Mouse (Mus musculus) lung, postnatal 0 days (tissue): ENCODE data around the gene St6galnac3. TPM values are rescaled to one million over a fixed set of nuclear protein-coding genes. Genes with fewer than 3 reads are reported as not detected.

Experiments used
- ATAC-seq: fragments of 200-750 bp; cut with Nextera tagmentation; 2 replicates; pipeline ENCODE4 v1.8.0; 2017; ENCODE audit warnings: moderate library complexity
- DNase-seq: peaks from one replicate; pipeline ENCODE4 v3.0.0-alpha.2; 2016; ENCODE audit warnings: low spot score
- H3K27ac ChIP-seq: fragments of 300-500 bp; sonication (generic); 2 replicates; pipeline ENCODE4 v1.5.1; 2014; ENCODE audit warnings: antibody characterized with exemption, mild to moderate bottlenecking, low read length, mixed read lengths
- H3K27me3 ChIP-seq: fragments of 300-500 bp; sonication (generic); replicated peaks from 2 replicates; pipeline ENCODE4 v1.6.1; 2014; ENCODE audit warnings: low read length, mixed read lengths; ENCODE audit not compliant: insufficient read depth
- H3K36me3 ChIP-seq: fragments of 300-500 bp; sonication (generic); 2 replicates; pipeline ENCODE4 v1.6.1; 2014; ENCODE audit warnings: low read length, mixed read lengths; ENCODE audit not compliant: insufficient read depth
- H3K4me1 ChIP-seq: fragments of 300-500 bp; sonication (generic); 2 replicates; pipeline ENCODE4 v1.6.1; 2014; ENCODE audit warnings: antibody characterized with exemption, low read depth, low read length, mixed read lengths; ENCODE audit not compliant: insufficient read depth
- H3K4me2 ChIP-seq: fragments of 300-500 bp; sonication (generic); replicated peaks from 2 replicates; pipeline ENCODE4 v1.6.1; 2014; ENCODE audit warnings: low read depth, mild to moderate bottlenecking, low read length, moderate library complexity, mixed read lengths
- H3K4me3 ChIP-seq: fragments of 300-500 bp; sonication (generic); 2 replicates; pipeline ENCODE4 v1.5.1; 2014; ENCODE audit warnings: low read depth, low read length
- H3K9ac ChIP-seq: fragments of 300-500 bp; sonication (generic); replicated peaks from 2 replicates; pipeline ENCODE4 v1.6.1; 2014; ENCODE audit warnings: low read depth, mild to moderate bottlenecking
- H3K9me3 ChIP-seq: fragments of 300-500 bp; sonication (generic); 2 replicates; pipeline ENCODE4 v1.6.1; 2016; ENCODE audit warnings: low read length, mixed read lengths
- CTCF ChIP-seq: IDR thresholded peaks from 2 replicates; pipeline ENCODE4 v1.5.1; 2016; ENCODE audit warnings: antibody characterized with exemption, mild to moderate bottlenecking
- EP300 ChIP-seq: IDR thresholded peaks from 2 replicates; pipeline ENCODE4 v1.6.1; 2016; ENCODE audit warnings: antibody characterized with exemption, mild to moderate bottlenecking, control low read depth
- WGBS: fragments of 180-500 bp; shearing (Covaris S2); extraction: QIAGEN DNeasy Blood & Tissue Kit; methylation state at CpG from one replicate; pipeline ENCODE4 v1.1.7; 2014; 5-methylcytosine and 5-hydroxymethylcytosine counted together
- polyA plus RNA-seq: library from polyadenylated mRNA; unstranded; fragments of >200 nt; fragmentation: Nextera tagmentation; extraction: Ambion mirVana; gene quantifications from 2 replicates; pipeline ENCODE4 v1.2.1, GENCODE M21; 2015

Gene St6galnac3
- polyA plus RNA-seq, 1 experiment from 2014 or later = 12.9 TPM

DNA sequence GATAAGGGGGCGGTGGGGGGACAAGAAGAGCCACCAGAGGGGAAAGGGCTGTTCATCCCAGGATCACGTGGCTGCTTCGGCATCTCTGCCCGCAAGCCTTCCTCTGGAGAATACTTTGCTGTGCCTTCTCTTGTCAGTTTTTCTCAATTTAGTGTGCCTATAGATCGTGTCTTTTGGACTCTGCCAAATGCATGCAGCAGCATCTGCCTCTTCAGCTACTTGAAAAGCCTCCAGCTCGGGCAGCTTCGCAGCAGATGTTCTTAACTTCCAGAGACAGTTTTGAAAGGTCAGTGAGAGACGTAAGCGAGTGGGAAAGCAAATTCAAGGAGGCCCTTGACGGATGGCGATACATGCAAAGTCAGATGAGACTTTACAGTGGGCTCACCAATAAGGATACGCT is 385.9 kb downstream of the St6galnac3 start:
- WGBS = 73% methylated on average over 12 of the region's 12 CpGs
- H3K27me3 ChIP-seq = no peaks in the 10 kb centered on the region
- DNase-seq (no peak), ATAC-seq (no peak)
- H3K27ac ChIP-seq = no peak overlapping the region
- no peaks in the 10 kb centered on the region for H3K9me3 ChIP-seq
- H3K4me1 ChIP-seq = no peaks in the 10 kb centered on the region
- H3K36me3 ChIP-seq = no peaks in the 10 kb centered on the region
- H3K4me2 ChIP-seq = no peak overlapping the region
- TF ChIP-seq EP300 (no peak), CTCF (no peak)
- no peak overlapping the region for H3K9ac ChIP-seq
- H3K4me3 ChIP-seq = no peak overlapping the region

- Histone ChIP-seq H3K4me3 (no peak overlapping the region), H3K9ac (no peak overlapping the region), H3K4me2 (no peak overlapping the region), H3K27me3 (no peaks in the 10 kb centered on the region), H3K36me3 (no peaks in the 10 kb centered on the region), H3K4me1 (no peaks in the 10 kb centered on the region), H3K9me3 (no peaks in the 10 kb centered on the region), H3K27ac (no peak overlapping the region)
- WGBS = 56% methylated on average over 3 of the region's 3 CpGs
- no peak for TF ChIP-seq EP300
- no peak for TF ChIP-seq CTCF
- DNase-seq (no peak), ATAC-seq (no peak)
Observed at GRCm38 (mm10) chr3:153337779-153338178, 387.2 kb downstream of the St6galnac3 start.

- H3K4me2 ChIP-seq = no peak overlapping the region
- H3K9me3 ChIP-seq = no peaks in the 10 kb centered on the region
- 72% methylated on average over 2 of the region's 2 CpGs for WGBS
- H3K4me1 ChIP-seq = no peaks in the 10 kb centered on the region
- TF ChIP-seq EP300 (no peak), CTCF (no peak)
- no peak overlapping the region for H3K9ac ChIP-seq
- no peak overlapping the region for H3K4me3 ChIP-seq
- H3K27ac ChIP-seq = no peak overlapping the region
- no peaks in the 10 kb centered on the region for H3K36me3 ChIP-seq
- ATAC-seq (no peak), DNase-seq (no peak)
- H3K27me3 ChIP-seq = no peaks in the 10 kb centered on the region
Observed at GRCm38 (mm10) chr3:153337221-153337620, 387.8 kb downstream of the St6galnac3 start.

DNA sequence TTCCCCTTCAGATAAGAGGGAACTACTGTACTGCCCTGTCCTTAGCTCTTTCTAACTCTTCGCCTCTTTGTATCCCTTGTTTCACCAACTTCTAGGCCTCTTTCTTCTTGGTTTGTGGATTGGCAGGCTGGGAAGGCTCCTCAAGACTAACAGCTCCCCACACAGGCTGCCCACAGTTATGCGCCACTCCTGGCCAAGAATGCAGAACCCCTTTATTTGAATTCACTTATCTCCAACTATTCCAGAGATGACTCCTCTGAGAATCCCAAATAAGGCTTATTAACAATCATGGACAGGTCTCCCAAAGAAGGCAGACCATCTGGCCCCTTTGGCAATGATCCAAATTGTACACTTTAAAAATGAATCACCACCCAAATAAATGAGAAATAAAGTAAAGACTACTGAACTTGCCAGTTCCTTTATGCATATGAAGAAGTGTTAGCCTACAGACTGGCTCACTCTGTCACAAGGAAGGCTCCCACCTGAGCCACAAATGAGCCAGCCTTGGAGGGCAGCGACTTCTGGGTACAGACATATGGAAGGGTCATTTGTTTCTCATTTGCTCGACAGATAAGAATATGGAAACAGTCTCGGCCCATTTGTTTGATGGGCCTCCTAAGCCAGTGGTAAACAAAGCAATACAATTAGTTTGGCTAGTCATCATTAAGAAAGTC is 390.7 kb downstream of the St6galnac3 start:
- ATAC-seq = no peak
- Histone ChIP-seq H3K27ac (no peak overlapping the region), H3K4me3 (no peak overlapping the region), H3K27me3 (no peaks in the 10 kb centered on the region), H3K9me3 (no peaks in the 10 kb centered on the region), H3K4me2 (no peak overlapping the region), H3K4me1 (no peaks in the 10 kb centered on the region), H3K9ac (no peak overlapping the region), H3K36me3 (no peaks in the 10 kb centered on the region)
- WGBS = 49% methylated on average over 5 of the region's 5 CpGs
- TF ChIP-seq EP300 (no peak), CTCF (no peak)
- DNase-seq = no peak

DNA sequence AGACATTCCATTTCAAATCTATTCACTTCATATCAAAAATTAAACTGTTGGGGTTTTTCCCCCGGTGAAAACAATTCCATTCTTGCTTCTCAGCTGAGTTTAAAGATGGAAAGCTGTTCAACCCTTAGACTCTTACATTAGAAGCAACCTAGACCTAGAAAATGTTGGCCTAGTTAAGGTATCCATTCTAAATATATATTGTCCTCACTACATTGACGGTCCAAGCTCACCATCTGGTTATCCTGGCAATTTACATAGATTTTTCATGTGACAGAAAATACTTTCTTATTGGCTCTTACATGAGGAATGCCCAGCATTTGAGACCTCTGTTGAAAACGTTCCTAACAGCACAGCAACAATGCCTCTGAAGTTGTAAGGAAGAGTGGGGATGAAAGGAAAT is 400.7 kb downstream of the St6galnac3 start:
- 66% methylated on average over 3 of the region's 3 CpGs for WGBS
- ATAC-seq = no peak

DNA sequence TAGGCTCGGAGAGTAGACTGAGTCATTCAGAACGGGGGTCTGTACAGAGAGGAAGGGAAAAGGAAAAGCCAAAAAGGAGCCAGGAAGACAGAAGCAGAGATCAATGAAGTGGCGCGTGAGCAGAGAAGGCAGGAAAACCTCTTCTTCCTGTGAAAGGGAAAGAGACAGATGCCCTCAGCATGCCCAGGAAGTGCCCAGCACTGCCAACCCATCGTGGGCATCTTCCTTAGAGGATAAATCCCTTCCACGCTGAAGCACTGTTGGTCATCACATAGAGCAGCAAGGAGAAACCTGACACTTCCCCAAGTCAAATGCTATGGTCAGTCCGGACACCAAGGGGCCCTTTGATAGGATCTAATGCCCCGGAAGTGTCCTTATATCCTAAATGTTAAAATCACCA is 401.5 kb downstream of the St6galnac3 start:
- Histone ChIP-seq H3K9ac (no peak overlapping the region), H3K4me2 (no peak overlapping the region), H3K27me3 (no peaks in the 10 kb centered on the region), H3K27ac (no peak overlapping the region), H3K4me3 (no peak overlapping the region), H3K4me1 (no peaks in the 10 kb centered on the region), H3K36me3 (no peaks in the 10 kb centered on the region), H3K9me3 (no peaks in the 10 kb centered on the region)
- no peak for ATAC-seq
- TF ChIP-seq CTCF = no peak
- no peak for TF ChIP-seq EP300
- no peak for DNase-seq
- WGBS = 68% methylated on average over 8 of the region's 8 CpGs

More for the DNA sequence above, 400.7 kb downstream of the St6galnac3 start:
- no peak overlapping the region for H3K27ac ChIP-seq
- H3K27me3 ChIP-seq = no peaks in the 10 kb centered on the region
- no peak overlapping the region for H3K4me2 ChIP-seq
- DNase-seq = no peak
- no peak overlapping the region for H3K4me3 ChIP-seq
- no peak overlapping the region for H3K9ac ChIP-seq
- no peaks in the 10 kb centered on the region for H3K4me1 ChIP-seq
- no peak for TF ChIP-seq EP300
- no peak for TF ChIP-seq CTCF
- H3K36me3 ChIP-seq = no peaks in the 10 kb centered on the region
- no peaks in the 10 kb centered on the region for H3K9me3 ChIP-seq

DNA sequence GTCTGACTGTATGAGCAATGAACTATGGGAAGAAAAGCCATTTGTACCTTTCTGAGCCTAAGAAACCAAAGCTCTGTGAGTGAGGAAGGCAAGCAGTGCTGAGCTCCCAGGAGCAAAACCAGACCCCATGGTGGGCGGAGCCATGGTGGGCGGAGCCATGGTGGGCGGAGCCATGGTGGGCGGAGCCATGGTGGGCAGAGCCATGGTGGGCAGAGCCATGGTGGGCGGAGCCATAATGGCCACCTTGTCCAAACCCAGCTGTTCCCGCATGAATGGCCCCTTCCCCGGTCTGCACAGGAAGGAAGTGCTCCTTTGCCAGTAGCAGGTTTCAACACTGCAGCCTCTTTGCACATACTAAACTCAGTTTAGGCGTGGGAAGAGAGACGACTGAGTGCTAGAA is 411.4 kb downstream of the St6galnac3 start:
- Histone ChIP-seq H3K4me2 (no peak overlapping the region), H3K4me1 (no peaks in the 10 kb centered on the region), H3K27ac (no peak overlapping the region), H3K4me3 (no peak overlapping the region), H3K9me3 (no peaks in the 10 kb centered on the region), H3K36me3 (no peaks in the 10 kb centered on the region), H3K9ac (no peak overlapping the region), H3K27me3 (no peaks in the 10 kb centered on the region)
- ATAC-seq = no peak
- no peak for TF ChIP-seq CTCF
- no peak for TF ChIP-seq EP300
- WGBS = 70% methylated on average over 6 of the region's 9 CpGs
- no peak for DNase-seq
